Mouse (Mus musculus): ENCODE data around the gene Mrgprx1. TPM values are rescaled to one million over a fixed set of nuclear protein-coding genes. Genes with fewer than 3 reads are reported as not detected.

Mrgprx1 gene
- total and polyA plus RNA-seq, 3 experiments, result not detected

- in situ Hi-C loops (cut with MboI; ENCODE audit: low pct_ligation_motif_present, low pct_unique_long_range_greater_than_20kb, low sequenced_read_pairs) (no loop called here), dilution Hi-C loops (cut with MboI; ENCODE audit: extremely low pct_ligation_motif_present, extremely low pct_unique_long_range_greater_than_20kb, low sequenced_read_pairs) (no loop called here)
- H3K9me3 ChIP-seq (replicated peaks; ENCODE audit: low read length), result no peaks in the 10 kb centered on the region
- no peaks in the 10 kb centered on the region for H3K79me2 ChIP-seq (replicated peaks; ENCODE audit: control insufficient read depth, extremely low read depth, insufficient read depth, poor library complexity, severe bottlenecking)
- H3K4me3 ChIP-seq (replicated peaks in 1 of 3; ENCODE audit: low read depth in 2 of 3, low read length in 2 of 3, poor library complexity in 1 of 3), result no peak overlapping the region
- no peaks in the 10 kb centered on the region for H3K36me3 ChIP-seq (replicated peaks in 1 of 2; ENCODE audit: control insufficient read depth in 1 of 2, insufficient read depth in 1 of 2, low read length in 1 of 2)
- H3K9ac ChIP-seq (ENCODE audit: insufficient read depth, low read depth), result no peak overlapping the region
- DNase-seq (ENCODE audit: extremely low read depth), result peak; percentile 23
- no peak overlapping the region for H3K27ac ChIP-seq (ENCODE audit: insufficient read depth, low read depth)
- no peak overlapping the region for H3K4me2 ChIP-seq (ENCODE audit: insufficient read depth, low read depth, poor library complexity, severe bottlenecking)
- no peaks in the 10 kb centered on the region for H3K4me1 ChIP-seq (ENCODE audit: control insufficient read depth in 1 of 2, insufficient read depth in 2 of 2)
- TF ChIP-seq JUN (IDR thresholded peaks at IDR 0.05; ENCODE audit: insufficient read depth, low read depth, low read length) (no peak), RCOR1 (conservative IDR thresholded peaks at IDR 0.05; ENCODE audit: low read depth, low read length) (no peak), CTCF (conservative IDR thresholded peaks at IDR 0.05 in 1 of 2, IDR thresholded peaks at IDR 0.05 in 1 of 2; ENCODE audit: low read depth in 2 of 2, low read length in 2 of 2) (peak; percentile 26 to 37; a peak in 2 of 4 replicates), ZMIZ1 (IDR thresholded peaks at IDR 0.05; ENCODE audit: low read depth, low read length) (no peak), RAD21 (IDR thresholded peaks at IDR 0.05; ENCODE audit: low read depth, low read length) (peak; percentile 38)
- H3K27me3 ChIP-seq (replicated peaks), result no peaks in the 10 kb centered on the region
Measured at GRCm38 (mm10) chr7:47986752-47987151, 40.6 kb downstream of the Mrgprx1 start.

- Histone ChIP-seq H3K9ac (ENCODE audit: insufficient read depth, low read depth) (no peak within 1 kb of the TSS), H3K79me2 (replicated peaks; ENCODE audit: control insufficient read depth, extremely low read depth, insufficient read depth, poor library complexity, severe bottlenecking) (no peaks in the 10 kb centered on the region), H3K4me3 (replicated peaks in 1 of 3; ENCODE audit: low read depth in 2 of 3, low read length in 2 of 3, poor library complexity in 1 of 3) (no peak within 1 kb of the TSS), H3K9me3 (replicated peaks; ENCODE audit: low read length) (no peaks in the 10 kb centered on the region), H3K36me3 (replicated peaks in 1 of 2; ENCODE audit: control insufficient read depth in 1 of 2, insufficient read depth in 1 of 2, low read length in 1 of 2) (no peaks in the 10 kb centered on the region), H3K4me2 (ENCODE audit: insufficient read depth, low read depth, poor library complexity, severe bottlenecking) (no peak within 1 kb of the TSS), H3K4me1 (ENCODE audit: control insufficient read depth in 1 of 2, insufficient read depth in 2 of 2) (no peaks in the 10 kb centered on the region), H3K27ac (ENCODE audit: insufficient read depth, low read depth) (no peak within 1 kb of the TSS), H3K27me3 (replicated peaks) (no peaks in the 10 kb centered on the region)
- DNase-seq (ENCODE audit: extremely low read depth), result no peak
- dilution Hi-C loops (cut with MboI; ENCODE audit: extremely low pct_ligation_motif_present, extremely low pct_unique_long_range_greater_than_20kb, low sequenced_read_pairs), result no loop called here
- TF ChIP-seq BHLHE40 (IDR thresholded peaks at IDR 0.05; ENCODE audit: low read depth, low read length), result no peak
- no peak for TF ChIP-seq ETS1 (conservative IDR thresholded peaks at IDR 0.05; ENCODE audit: low read depth, low read length)
- no peak for TF ChIP-seq KAT2A (IDR thresholded peaks at IDR 0.05; ENCODE audit: insufficient replicate concordance, low read length)
- no peak for TF ChIP-seq ELF1 (IDR thresholded peaks at IDR 0.05; ENCODE audit: low read depth, low read length)
- TF ChIP-seq MEF2A (IDR thresholded peaks at IDR 0.05; ENCODE audit: borderline replicate concordance, low read depth, low read length), result no peak
- no peak for TF ChIP-seq CTCF (conservative IDR thresholded peaks at IDR 0.05 in 1 of 2, IDR thresholded peaks at IDR 0.05 in 1 of 2; ENCODE audit: low read depth in 2 of 2, low read length in 2 of 2)
- no peak for TF ChIP-seq SMC3 (IDR thresholded peaks at IDR 0.05; ENCODE audit: low read depth, low read length)
- no peak for TF ChIP-seq MAX (IDR thresholded peaks at IDR 0.05; ENCODE audit: low read length)
- TF ChIP-seq NELFE (IDR thresholded peaks at IDR 0.05; ENCODE audit: low read depth, low read length), result no peak
- no peak for TF ChIP-seq RAD21 (IDR thresholded peaks at IDR 0.05; ENCODE audit: low read depth, low read length)
- TF ChIP-seq ZC3H11A (IDR thresholded peaks at IDR 0.05; ENCODE audit: low read depth, low read length), result no peak
- no peak for TF ChIP-seq EP300 (IDR thresholded peaks at IDR 0.05; ENCODE audit: low read length)
- TF ChIP-seq E2F4 (IDR thresholded peaks at IDR 0.05; ENCODE audit: insufficient replicate concordance, low read depth, low read length), result no peak
- no peak for TF ChIP-seq HCFC1 (IDR thresholded peaks at IDR 0.05; ENCODE audit: low read depth, low read length)
- in situ Hi-C loops (cut with MboI; ENCODE audit: low pct_ligation_motif_present, low pct_unique_long_range_greater_than_20kb, low sequenced_read_pairs), result no loop called here
Measured at GRCm38 (mm10) chr7:47981995-47982394, 45.4 kb downstream of the Mrgprx1 start, which contains the start of gene Mrgpra4. Gene Mrgpra4 (minus strand): TSS chr7:47982095.

Other genes with a start within 250 kb of the Mrgprx1 start
- not detected in 2 replicates for gene Mrgpra4, start 45.5 kb downstream of the Mrgprx1 start, total RNA-seq (2012; rRNA removed)
- not detected in 2 replicates for gene Mrgpra4, start 45.5 kb downstream of the Mrgprx1 start, total RNA-seq (2014; rRNA removed)
- not detected in 2 replicates for gene Mrgpra4, start 45.5 kb downstream of the Mrgprx1 start, polyA plus RNA-seq (2012; ENCODE audit: insufficient read length, low read depth)
- not detected in 2 replicates for gene Mrgprb5, start 141.4 kb upstream of the Mrgprx1 start, total RNA-seq (2012; rRNA removed)
- gene Mrgprb5, start 141.4 kb upstream of the Mrgprx1 start, total RNA-seq (2014; rRNA removed), result not detected in 2 replicates
- not detected in 2 replicates for gene Mrgprb5, start 141.4 kb upstream of the Mrgprx1 start, polyA plus RNA-seq (2012; ENCODE audit: insufficient read length, low read depth)
- gene Mrgprb4, start 171.7 kb upstream of the Mrgprx1 start, total RNA-seq (2012; rRNA removed), result not detected in 2 replicates
- not detected in 2 replicates for gene Mrgprb4, start 171.7 kb upstream of the Mrgprx1 start, total RNA-seq (2014; rRNA removed)
- not detected in 2 replicates for gene Mrgprb4, start 171.7 kb upstream of the Mrgprx1 start, polyA plus RNA-seq (2012; ENCODE audit: insufficient read length, low read depth)

Data from CH12.LX (cell line).